Mouse (Mus musculus) thymus, adult 2 months (tissue): ENCODE data around the gene Ccdc28b. TPM values are rescaled to one million over a fixed set of nuclear protein-coding genes. Genes with fewer than 3 reads are reported as not detected.

Experiments
- DNase-seq: peaks from one replicate; pipeline ENCODE4 v3.0.0; 2021
- H3K27ac ChIP-seq: fragments of 200-500 bp; 2 replicates; pipeline ENCODE4 v1.5.1; 2012; ENCODE audit warnings: low read length, control low read depth; ENCODE audit not compliant: control insufficient read depth, insufficient read depth
- H3K27me3 ChIP-seq: fragments of 200-500 bp; 2 replicates; pipeline ENCODE4 v1.6.1; 2012; ENCODE audit warnings: mild to moderate bottlenecking, low read length, moderate library complexity, mixed read lengths; ENCODE audit not compliant: control insufficient read depth, insufficient read depth
- H3K36me3 ChIP-seq: fragments of 200-500 bp; 2 replicates; pipeline ENCODE4 v1.6.1; 2012; ENCODE audit warnings: mild to moderate bottlenecking, low read length, moderate library complexity; ENCODE audit not compliant: control insufficient read depth, insufficient read depth
- H3K4me1 ChIP-seq: fragments of 200-500 bp; replicated peaks from 2 replicates; pipeline ENCODE4 v1.6.1; 2012; ENCODE audit warnings: low read length; ENCODE audit not compliant: control insufficient read depth, insufficient read depth
- H3K4me3 ChIP-seq: fragments of 200-500 bp; 2 replicates; pipeline ENCODE4 v1.5.1; 2012; ENCODE audit warnings: mild to moderate bottlenecking, low read length, control low read depth, moderate library complexity; ENCODE audit not compliant: control insufficient read depth, insufficient read depth
- CTCF ChIP-seq: fragments of 200-500 bp; IDR thresholded peaks from 2 replicates; pipeline ENCODE4 v1.5.1; 2012; ENCODE audit warnings: mild to moderate bottlenecking, control low read depth, low read length, moderate library complexity, borderline replicate concordance; ENCODE audit not compliant: control insufficient read depth, poor library complexity, insufficient read depth; ENCODE audit errors: extremely low read depth
- POLR2A ChIP-seq: fragments of 200-500 bp; IDR thresholded peaks from 2 replicates; pipeline ENCODE4 v1.6.1; 2012; ENCODE audit warnings: mild to moderate bottlenecking, low read length, control low read depth, moderate library complexity; ENCODE audit not compliant: control insufficient read depth, poor library complexity, insufficient read depth; ENCODE audit errors: extremely low read depth
- WGBS: fragments of 180-500 bp; shearing (Covaris S2); methylation state at CpG from one replicate; pipeline ENCODE4 v1.1.7; 2018; 5-methylcytosine and 5-hydroxymethylcytosine counted together
- polyA plus RNA-seq: library from polyadenylated mRNA; depleted of rRNA; stranded (reverse); fragments of >200 nt; gene quantifications from 2 replicates; pipeline ENCODE4 v1.2.3, GENCODE M21; 2012

Gene Ccdc28b
- polyA plus RNA-seq, 1 experiment: 35.3 TPM

- Histone ChIP-seq H3K36me3 (peaks cover 80% of the 10 kb centered on the region), H3K4me3 (no peak overlapping the region), H3K27ac (no peak overlapping the region), H3K27me3 (no peaks in the 10 kb centered on the region), H3K4me1 (no peaks in the 10 kb centered on the region)
- 97% methylated on average over 14 of the region's 14 CpGs for WGBS
- TF ChIP-seq POLR2A (no peak), CTCF (no peak)
- no peak for DNase-seq
Measured at GRCm38 (mm10) chr4:129654770-129655169, 31.0 kb upstream of the Ccdc28b start.

- no peak for DNase-seq
Measured at GRCm38 (mm10) chr4:129650359-129650758, 26.6 kb upstream of the Ccdc28b start.

GRCm38 (mm10) chr4:129648656-129649055 is 24.9 kb upstream of the Ccdc28b start:
- no peaks in the 10 kb centered on the region for H3K27me3 ChIP-seq
- no peak overlapping the region for H3K4me3 ChIP-seq
- H3K27ac ChIP-seq: no peak overlapping the region
- TF ChIP-seq CTCF (no peak), POLR2A (no peak)
- WGBS: 94% methylated on average over 1 of the region's 1 CpGs
- DNase-seq: no peak
- peaks cover 21% of the 10 kb centered on the region for H3K4me1 ChIP-seq
- H3K36me3 ChIP-seq: peaks cover 42% of the 10 kb centered on the region

More at GRCm38 (mm10) chr4:129650359-129650758, 26.6 kb upstream of the Ccdc28b start:
- WGBS: 96% methylated on average over 8 of the region's 8 CpGs
- H3K36me3 ChIP-seq: peaks cover 59% of the 10 kb centered on the region
- no peaks in the 10 kb centered on the region for H3K27me3 ChIP-seq
- peaks cover 9% of the 10 kb centered on the region for H3K4me1 ChIP-seq
- H3K4me3 ChIP-seq: no peak overlapping the region
- H3K27ac ChIP-seq: no peak overlapping the region
- TF ChIP-seq CTCF (no peak), POLR2A (no peak)

- 13% methylated on average over 6 of the region's 6 CpGs for WGBS
- TF ChIP-seq CTCF: no peak
- no peak for TF ChIP-seq POLR2A
- peaks cover 19% of the 10 kb centered on the region for H3K36me3 ChIP-seq
- no peaks in the 10 kb centered on the region for H3K27me3 ChIP-seq
- H3K4me3 ChIP-seq: no peak overlapping the region
- DNase-seq: no peak
- H3K4me1 ChIP-seq: peaks cover 21% of the 10 kb centered on the region
- H3K27ac ChIP-seq: peak overlapping the region; percentile 44
Measured at GRCm38 (mm10) chr4:129645204-129645603, 21.5 kb upstream of the Ccdc28b start.

- no peak for DNase-seq
- TF ChIP-seq POLR2A: no peak
- TF ChIP-seq CTCF: no peak
- 72% methylated on average over 5 of the region's 5 CpGs for WGBS
- Histone ChIP-seq H3K36me3 (peaks cover 21% of the 10 kb centered on the region), H3K4me3 (no peak overlapping the region), H3K27me3 (no peaks in the 10 kb centered on the region), H3K4me1 (peaks cover 33% of the 10 kb centered on the region), H3K27ac (no peak overlapping the region)
Measured at GRCm38 (mm10) chr4:129641756-129642155, 18.0 kb upstream of the Ccdc28b start.

DNA sequence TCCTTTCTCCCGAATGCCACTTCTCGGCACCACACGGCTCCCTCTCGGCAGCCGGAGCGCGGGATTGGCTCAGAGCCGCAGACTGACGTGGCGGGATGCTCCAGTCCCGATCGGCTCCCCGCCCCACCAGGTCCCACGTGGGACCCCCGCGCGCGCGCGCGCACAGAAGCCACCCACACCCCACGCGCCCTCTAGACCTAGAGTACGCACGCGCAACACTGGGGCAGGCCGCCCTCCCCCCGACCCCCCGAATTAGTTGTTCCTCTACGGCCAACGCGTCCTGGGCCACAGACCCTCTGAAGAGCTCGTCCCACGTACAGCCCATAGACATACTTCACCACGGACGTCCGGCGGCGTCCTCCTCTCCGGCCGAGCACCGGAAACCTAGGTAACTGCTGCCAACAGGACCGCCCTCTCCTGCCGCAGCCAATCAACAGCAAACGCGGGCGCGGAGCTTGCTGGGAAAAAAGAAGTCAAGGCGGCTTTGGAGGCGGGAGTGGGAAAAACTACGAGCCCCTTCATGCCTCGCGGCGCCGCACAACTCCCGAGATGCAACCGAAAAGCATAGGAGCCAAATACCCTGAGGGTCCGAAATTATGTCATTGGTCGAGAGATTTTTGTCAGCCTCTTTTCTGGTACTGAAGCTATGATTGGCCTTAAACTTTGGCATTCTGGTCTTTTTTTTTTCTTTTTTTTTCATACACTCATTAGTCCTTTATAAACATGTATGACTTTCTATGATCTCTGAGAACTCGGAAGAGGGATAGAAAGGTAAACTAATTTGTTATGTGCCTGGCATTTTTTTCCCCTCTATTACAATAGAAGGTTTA is 17.1 kb upstream of the Ccdc28b start, which contains the start of gene Txlna:
Gene Txlna, minus strand, starts transcription at position 428 of the 830 bp plus-strand sequence.
- TF ChIP-seq CTCF: peak; percentile 32; the same call in 1 of the 2 replicates
- peak; percentile 77 for TF ChIP-seq POLR2A
- H3K4me3 ChIP-seq: peak within 1 kb of the TSS; percentile 60
- H3K27ac ChIP-seq: peak within 1 kb of the TSS; percentile 32; the same call in 1 of the 2 replicates
- peak; percentile 96 for DNase-seq
- under 1% methylated on average over 60 of the region's 60 CpGs for WGBS
- no peaks in the 10 kb centered on the region for H3K27me3 ChIP-seq
- peaks cover 30% of the 10 kb centered on the region for H3K36me3 ChIP-seq
- H3K4me1 ChIP-seq: peaks cover 29% of the 10 kb centered on the region

GRCm38 (mm10) chr4:129640101-129640637 is 16.4 kb upstream of the Ccdc28b start:
- no peak for TF ChIP-seq POLR2A
- no peak; the same call in 1 of the 2 replicates for TF ChIP-seq CTCF
- Histone ChIP-seq H3K4me1 (peaks cover 22% of the 10 kb centered on the region), H3K27ac (peak overlapping the region; percentile 32; the same call in 1 of the 2 replicates), H3K4me3 (peak overlapping the region; percentile 60), H3K27me3 (no peaks in the 10 kb centered on the region), H3K36me3 (peaks cover 33% of the 10 kb centered on the region)
- 2% methylated on average over 17 of the region's 17 CpGs for WGBS
- no peak for DNase-seq
